Mouse (Mus musculus): ENCODE data around the gene Iqcg. TPM values are rescaled to one million over a fixed set of nuclear protein-coding genes. Genes with fewer than 3 reads are reported as not detected.
A peak's percentile ranks its signal among the peaks of the same experiment; 100 is the strongest.
"Not testable (repeated sequence)": the region's sequence is repeated elsewhere in the genome, so short reads cannot be mapped to it uniquely, and the experiment has no call there.

Gene Iqcg
- total RNA-seq (2021) = 1 to 10 TPM; 5.2 to 8.3 TPM

DNA sequence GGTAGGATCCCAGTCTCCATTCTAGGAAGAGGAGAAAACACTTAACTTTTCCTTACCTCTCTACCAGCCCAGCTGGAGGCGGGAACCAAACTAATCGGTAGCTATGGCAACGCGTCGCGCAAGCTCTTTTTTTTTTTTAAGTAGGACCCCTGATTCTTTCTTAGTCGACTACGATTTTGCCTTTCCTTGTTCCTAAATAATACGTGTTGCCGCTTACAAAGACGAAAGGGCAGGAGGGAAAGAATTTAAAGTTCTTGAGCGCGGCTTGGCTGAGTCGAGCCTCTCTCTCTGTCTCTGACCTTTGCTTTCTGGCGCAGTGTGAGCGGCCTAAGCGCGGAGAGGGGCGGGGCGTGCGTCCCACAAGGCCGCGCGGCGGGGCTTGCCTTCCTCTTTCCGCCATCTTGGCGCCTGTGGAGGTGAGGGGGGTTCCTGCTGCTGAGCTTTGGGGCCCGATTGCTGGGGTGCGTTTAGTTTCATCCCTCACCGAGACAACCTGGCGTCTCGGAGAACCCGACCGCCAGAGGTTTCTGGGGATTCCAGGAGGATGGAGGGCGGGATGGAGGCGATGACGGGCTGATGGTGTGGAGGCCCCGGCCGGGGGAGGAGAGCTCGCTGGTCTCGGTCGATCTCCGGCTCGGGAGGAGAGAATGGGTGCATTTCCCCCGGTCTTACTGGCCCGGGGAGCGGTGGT, at the start of gene Iqcg, which contains the start of gene Rpl35a:
Gene Iqcg (minus strand): TSS at position 124 of the 691 bp plus-strand sequence.
Gene Rpl35a (plus strand): TSS at position 359 of the 691 bp plus-strand sequence.
- intact Hi-C loops (cut with DNase I) = no loop called here
- DNase-seq = peak; percentile 90

GRCm38 (mm10) chr16:33085666-33086065, 29.6 kb upstream of the Iqcg start:
- intact Hi-C loops (cut with DNase I) = no loop called here
- DNase-seq = no peak

- intact Hi-C loops (cut with DNase I) = no loop called here
- no peak for DNase-seq
Measured at GRCm38 (mm10) chr16:33083996-33084395, 28.0 kb upstream of the Iqcg start.

DNA sequence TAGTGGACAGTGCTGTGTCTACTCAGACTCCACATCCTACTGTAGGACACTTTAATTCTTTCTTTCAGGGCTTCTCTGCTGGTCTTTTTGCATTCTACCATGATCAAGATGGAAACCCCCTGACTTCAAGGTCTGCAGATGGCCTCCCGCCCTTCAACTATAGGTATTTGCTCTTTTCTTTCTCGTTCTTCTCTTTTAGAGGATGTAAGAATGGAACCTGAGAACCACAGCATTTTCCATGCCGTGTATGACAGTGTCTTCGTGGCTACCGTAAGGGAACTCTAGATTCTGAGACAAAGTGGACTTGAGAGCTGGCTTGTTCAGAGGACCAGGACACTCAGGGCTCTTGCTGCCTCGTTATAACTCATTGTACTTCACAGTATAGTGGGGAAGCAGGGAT, 26.9 kb upstream of the Iqcg start:
- intact Hi-C loops (cut with DNase I) = no loop called here
- DNase-seq = no peak

DNA sequence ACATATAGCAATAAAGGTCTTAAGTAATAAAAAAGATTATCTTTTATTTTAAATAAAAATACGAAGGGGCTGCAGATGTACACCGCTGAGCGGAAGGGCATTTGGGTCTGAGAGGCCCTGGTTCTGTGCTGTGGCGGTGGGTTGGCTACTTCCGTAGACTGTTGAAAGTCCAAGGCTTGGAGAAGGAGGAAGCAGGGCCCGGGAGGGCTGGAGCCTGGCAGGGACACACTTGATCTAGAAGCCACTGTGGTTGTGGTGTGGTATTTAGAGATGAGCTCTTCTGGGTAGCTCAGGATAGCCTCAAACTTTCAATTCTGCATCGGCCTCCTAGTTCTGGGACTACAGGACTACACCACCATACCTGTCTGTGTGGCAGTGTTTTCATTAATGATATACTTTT, 24.0 kb upstream of the Iqcg start:
- intact Hi-C loops (cut with DNase I) = no loop called here
- DNase-seq = no peak

DNA sequence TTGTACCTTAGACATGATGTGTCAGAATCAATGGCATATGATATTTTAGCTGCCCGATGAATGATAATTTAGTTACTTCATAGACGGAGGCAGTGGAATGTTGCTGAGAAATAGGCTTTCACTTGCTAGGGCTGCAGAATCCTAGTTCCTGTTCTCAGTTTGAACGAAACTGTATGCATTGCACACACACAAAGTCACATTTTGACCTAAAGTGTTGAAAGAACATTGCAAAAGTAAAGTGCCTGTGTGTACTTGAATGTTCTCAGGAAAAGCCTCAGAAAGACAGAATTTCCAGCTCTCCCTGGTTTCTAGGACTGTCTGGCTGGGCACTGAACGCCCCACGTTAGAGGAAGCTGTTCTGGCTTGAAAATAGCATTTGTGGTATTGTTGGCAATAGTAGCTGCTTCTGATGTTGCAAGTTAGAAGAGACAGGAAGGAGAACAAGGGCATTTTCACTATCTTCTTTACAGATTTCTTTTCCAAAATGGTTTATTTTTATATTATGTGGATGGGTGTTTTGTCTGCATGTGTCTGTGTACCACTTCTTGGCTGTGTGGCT, 21.1 kb upstream of the Iqcg start:
- intact Hi-C loops (cut with DNase I) = no loop called here
- DNase-seq = no peak

- intact Hi-C loops (cut with DNase I) = no loop called here
- DNase-seq = no peak
Measured at GRCm38 (mm10) chr16:33076078-33076477, 20.1 kb upstream of the Iqcg start.

- intact Hi-C loops (cut with DNase I) = no loop called here
Measured at GRCm38 (mm10) chr16:33074967-33075366, 18.9 kb upstream of the Iqcg start.

DNA sequence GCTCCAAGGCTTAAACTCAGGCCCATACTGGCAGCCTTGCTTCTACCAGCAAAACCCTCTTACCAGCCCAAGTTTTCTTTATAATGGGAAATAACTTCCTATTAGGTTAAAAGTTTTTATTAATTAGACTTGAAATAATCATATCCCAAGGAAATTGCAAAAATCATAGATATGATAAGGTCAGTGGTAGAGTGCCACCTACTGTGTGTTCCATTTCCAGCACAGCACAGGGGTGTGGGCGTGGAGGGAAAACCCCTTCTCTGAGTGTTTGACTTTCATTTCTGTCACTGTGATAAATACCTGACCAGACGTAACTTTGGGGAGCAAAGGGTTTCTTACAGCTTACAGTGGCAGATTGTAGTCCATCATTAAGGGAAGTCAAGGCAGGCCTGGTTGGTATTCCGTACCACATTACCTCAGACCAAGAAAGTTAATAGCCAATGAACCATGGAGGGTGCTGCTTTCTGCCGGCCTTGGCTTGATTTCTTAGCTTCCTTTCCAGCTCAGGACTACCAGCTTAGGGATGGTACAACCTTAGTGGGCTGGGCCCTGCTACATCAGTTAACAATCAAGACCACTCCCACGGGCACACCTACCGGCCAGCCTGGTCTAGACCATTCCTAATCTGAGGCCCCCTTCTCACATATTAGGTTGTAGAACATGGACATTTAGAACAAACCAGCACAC, 17.0 kb upstream of the Iqcg start:
- DNase-seq = no peak
- intact Hi-C loops (cut with DNase I) = no loop called here

More at GRCm38 (mm10) chr16:33074967-33075366, 18.9 kb upstream of the Iqcg start:
- no peak for DNase-seq

GRCm38 (mm10) chr16:33070928-33071327, 14.9 kb upstream of the Iqcg start:
- intact Hi-C loops (cut with DNase I) = no loop called here

DNA sequence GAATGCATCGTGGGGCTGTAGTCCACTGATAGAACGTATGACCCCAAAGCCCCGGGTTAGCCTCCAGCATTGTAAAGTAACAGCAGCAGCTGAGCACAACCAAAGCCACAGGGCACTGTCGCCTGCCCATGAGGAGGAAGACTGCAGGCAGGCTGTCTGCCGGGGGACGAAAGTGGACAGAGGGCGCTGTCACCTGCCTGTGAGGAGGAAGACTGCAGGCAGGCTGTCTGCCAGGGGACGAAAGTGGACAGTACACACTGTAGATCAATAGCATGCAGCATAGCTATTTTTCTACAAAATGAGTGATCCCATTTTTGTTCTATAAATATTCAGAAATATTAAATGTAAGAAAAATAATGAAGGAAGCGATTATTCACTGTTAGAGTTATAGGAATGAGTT, 8.6 kb upstream of the Iqcg start:
- DNase-seq = no peak
- intact Hi-C loops (cut with DNase I) = loop anchor here (10.0 kb wide), 1 partner anchor 90 kb away; no protein-coding TSS in a partner anchor

More at GRCm38 (mm10) chr16:33070928-33071327, 14.9 kb upstream of the Iqcg start:
- no peak for DNase-seq

DNA sequence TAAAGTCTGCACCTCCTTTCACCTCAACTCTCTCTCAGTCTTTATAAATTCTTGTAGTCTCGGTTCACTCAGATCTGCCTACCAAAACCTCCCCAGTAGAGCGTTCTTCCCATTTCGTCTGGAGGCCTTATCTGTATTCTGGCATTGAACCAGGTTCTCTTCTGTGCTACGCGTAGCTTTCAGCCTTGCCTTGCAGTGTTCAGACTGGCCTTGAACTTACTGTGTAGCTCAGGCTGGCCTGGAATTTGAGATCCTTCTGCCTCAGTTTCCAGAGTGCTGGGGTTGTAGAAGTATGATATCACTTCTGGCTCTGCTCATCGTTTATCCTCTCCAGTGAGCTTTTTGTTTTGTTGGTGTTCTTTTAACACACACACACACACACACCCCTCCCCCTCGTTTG, 7.2 kb upstream of the Iqcg start:
- intact Hi-C loops (cut with DNase I) = loop anchor here (10.0 kb wide), 1 partner anchor 92 kb away; no protein-coding TSS in a partner anchor

GRCm38 (mm10) chr16:33062682-33063131, 6.7 kb upstream of the Iqcg start:
- intact Hi-C loops (cut with DNase I) = loop anchor here (10.0 kb wide), 1 partner anchor 92 kb away; no protein-coding TSS in a partner anchor
- DNase-seq = no peak

More for the DNA sequence above, 7.2 kb upstream of the Iqcg start:
- no peak for DNase-seq

DNA sequence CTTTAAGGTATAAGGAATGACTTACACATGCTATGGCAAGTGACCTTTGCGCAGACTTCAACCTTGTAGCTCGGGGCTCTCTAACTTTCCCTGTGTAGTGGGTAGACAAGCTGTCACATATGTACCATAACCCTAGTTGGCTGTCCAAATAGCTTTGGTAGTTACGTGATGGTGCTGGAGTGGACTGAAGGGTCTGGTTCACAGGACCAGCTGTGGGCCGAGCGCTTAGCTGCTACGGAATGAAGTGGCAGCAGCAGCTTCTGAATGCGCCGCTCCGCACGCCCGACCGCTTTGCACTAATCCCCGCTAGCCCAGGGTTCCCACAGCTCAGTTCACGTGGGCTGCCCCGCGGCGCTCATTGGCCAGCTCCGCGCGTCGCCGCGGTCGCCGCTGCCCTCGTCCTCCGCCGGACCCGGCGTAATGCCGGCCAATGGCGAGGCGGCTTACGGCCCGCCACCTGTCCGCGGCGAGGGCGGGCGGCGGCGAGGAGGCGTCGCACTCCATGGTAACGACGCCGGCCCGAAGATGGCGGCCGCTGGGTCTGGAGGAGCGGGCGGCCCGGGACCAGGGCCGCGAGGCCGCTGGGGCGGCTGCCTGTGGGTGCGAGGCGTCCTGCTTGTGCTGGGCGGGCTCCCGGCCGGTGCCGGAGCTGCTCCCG, 6.1 kb upstream of the Iqcg start, which contains the start of gene Lmln:
Gene Lmln (plus strand): TSS at position 498 of the 658 bp plus-strand sequence.
- intact Hi-C loops (cut with DNase I) = loop anchor here (10.0 kb wide), 1 partner anchor 93 kb away; no protein-coding TSS in a partner anchor
- DNase-seq = peak; percentile 94

DNA sequence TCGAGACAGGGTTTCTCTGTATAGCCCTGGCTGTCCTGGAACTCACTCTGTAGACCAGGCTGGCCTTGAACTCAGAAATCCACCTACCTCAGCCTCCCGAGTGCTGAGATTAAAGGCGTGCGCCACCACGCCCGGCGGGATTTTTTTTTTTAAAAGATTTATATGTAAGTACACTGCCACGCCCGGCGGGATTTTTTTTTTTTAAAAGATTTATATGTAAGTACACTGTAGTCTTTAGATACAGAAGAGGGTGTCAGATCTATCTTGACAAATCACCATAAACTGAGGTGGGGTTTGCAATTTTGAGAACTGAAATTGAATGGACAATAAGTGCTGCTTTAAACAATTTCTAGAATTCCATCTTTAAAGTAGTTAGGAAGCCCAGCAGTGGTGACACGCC, 5.4 kb upstream of the Iqcg start:
- DNase-seq = no peak
- intact Hi-C loops (cut with DNase I) = loop anchor here (10.0 kb wide), 1 partner anchor 93 kb away; no protein-coding TSS in a partner anchor

GRCm38 (mm10) chr16:33060926-33061325, 4.9 kb upstream of the Iqcg start:
- DNase-seq = no peak
- intact Hi-C loops (cut with DNase I) = loop anchor here (10.0 kb wide), 1 partner anchor 94 kb away; no protein-coding TSS in a partner anchor

- intact Hi-C loops (cut with DNase I) = no loop called here
- DNase-seq = no peak
Measured at GRCm38 (mm10) chr16:33059471-33059870, 3.5 kb upstream of the Iqcg start.

- intact Hi-C loops (cut with DNase I); DNase-seq: not testable (repeated sequence)
Measured at GRCm38 (mm10) chr16:33058656-33059055, 2.6 kb upstream of the Iqcg start.

DNA sequence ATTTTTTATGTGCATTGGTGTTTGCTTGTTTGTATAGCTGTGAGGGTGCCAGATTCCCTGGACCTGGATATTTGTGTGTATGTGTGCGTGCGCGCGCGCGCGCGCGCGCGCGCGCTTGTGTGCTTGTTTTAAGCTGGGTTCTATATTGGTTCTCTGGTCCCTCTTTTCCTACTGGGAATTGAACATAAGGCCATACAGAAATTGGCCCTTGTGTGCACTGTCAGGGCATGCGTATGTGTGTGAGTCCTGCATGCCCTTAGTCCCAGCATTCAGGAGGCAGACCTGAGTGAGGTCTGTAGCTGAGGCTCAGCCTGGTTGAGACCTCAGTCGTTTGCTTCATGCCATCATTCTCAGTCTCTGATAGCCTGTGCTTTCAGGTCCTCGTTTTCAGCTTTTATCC, 2.0 kb upstream of the Iqcg start:
- no peak for DNase-seq
- intact Hi-C loops (cut with DNase I) = no loop called here

GRCm38 (mm10) chr16:33056786-33057185, 768 bp upstream of the Iqcg start:
- no peak for DNase-seq
- intact Hi-C loops (cut with DNase I) = no loop called here

DNA sequence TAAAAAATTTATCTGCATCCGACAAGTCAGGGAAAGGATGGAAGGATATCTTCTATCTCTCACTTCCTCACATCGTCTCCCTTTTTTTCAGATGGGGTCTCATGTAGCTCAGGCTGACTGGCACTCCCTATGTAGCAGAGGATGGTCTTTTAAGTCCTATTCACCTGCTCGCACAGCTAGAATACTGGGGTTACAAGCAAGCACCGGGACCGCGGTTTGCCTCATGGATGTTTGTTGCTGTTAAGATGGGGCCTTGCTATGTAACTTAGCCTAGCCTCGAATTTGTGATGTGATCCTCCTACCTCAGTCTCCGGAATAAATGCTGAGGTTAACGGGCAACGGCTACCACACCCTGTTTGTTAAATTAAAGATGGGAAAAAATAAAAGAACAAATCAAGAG, 363 bp downstream of the Iqcg start:
- DNase-seq = no peak
- intact Hi-C loops (cut with DNase I) = no loop called here

All from left cerebral cortex, postnatal 4 days (tissue).